Mouse (Mus musculus) lung, postnatal 14 days (tissue): Measurements from ENCODE around the gene Ets2.

ENCODE experiments used
- DNase-seq: peaks from one replicate; pipeline ENCODE4 v3.0.0; 2021

The Ets2 gene

GRCm38 (mm10) chr16:95769996-95770334, 68.1 kb downstream of the Ets2 start:
- no peak for DNase-seq

DNA sequence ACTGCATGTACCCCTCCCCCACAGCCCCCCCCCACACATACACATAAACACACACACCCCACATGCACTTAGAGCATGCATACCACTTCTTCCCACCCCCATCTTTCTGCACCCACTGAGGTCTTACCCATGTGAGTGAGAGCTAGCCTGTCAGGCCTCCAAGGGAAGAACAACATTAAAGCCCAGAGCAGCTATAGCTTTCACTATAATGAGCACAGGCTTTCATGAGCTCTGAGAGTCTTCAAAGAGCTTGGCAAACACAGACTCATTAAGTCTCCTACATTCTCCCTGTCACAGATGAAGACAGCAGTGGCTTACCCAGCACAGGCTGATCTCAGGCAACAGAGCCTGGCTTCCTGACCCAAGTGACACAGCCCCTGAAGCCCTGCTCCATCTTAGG, 68.5 kb downstream of the Ets2 start:
- DNase-seq = no peak
